Mouse (Mus musculus) urinary bladder, adult 2 months (tissue): ENCODE measurements at regions not wholly inside any gene's neighbourhood (a gene's known extent, or its start where the extent isn't known, plus 50 kb on each side); places are given as distances from the start of the nearest gene placed in this dataset.

Experiments used
- DNase-seq: peaks from one replicate; pipeline ENCODE4 v3.0.0; 2022; ENCODE audit warnings: low spot score

DNA sequence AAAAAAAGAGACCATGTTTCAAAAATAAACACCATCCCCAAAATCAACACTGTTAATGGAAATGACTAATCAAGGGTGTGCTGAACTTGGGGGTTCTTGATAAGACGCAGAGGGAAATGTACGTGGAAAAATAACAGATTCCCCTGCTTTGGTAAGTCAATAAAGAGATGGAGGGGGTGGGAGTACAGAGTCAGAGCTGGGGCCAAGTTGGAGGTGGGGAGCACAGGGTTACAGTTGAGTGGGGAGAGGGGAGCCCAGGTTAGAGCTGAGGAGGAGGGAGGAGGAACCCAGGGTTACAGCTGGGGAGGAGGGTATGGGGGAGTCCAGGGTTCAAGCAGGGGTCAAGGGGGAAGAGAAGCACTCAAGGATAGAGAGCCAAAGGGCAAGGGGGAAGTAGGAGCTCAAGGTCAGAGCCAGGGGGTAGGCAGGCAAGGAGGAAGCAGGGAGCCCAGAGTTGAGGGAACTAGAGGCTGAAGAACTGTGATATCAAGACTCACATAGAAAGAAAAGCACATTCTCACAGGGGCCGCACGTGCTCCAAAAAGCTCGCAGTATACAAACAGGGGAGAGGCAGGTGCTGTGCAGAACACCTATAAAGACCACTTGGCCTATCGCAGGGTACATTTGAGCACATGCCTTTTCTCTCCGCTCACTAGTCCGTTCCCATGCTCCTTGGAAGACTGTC, 246.4 kb downstream of the Sox9 start:
- DNase-seq = no peak

GRCm38 (mm10) chr11:113031405-113031804, 249.4 kb downstream of the Sox9 start:
- no peak for DNase-seq

DNA sequence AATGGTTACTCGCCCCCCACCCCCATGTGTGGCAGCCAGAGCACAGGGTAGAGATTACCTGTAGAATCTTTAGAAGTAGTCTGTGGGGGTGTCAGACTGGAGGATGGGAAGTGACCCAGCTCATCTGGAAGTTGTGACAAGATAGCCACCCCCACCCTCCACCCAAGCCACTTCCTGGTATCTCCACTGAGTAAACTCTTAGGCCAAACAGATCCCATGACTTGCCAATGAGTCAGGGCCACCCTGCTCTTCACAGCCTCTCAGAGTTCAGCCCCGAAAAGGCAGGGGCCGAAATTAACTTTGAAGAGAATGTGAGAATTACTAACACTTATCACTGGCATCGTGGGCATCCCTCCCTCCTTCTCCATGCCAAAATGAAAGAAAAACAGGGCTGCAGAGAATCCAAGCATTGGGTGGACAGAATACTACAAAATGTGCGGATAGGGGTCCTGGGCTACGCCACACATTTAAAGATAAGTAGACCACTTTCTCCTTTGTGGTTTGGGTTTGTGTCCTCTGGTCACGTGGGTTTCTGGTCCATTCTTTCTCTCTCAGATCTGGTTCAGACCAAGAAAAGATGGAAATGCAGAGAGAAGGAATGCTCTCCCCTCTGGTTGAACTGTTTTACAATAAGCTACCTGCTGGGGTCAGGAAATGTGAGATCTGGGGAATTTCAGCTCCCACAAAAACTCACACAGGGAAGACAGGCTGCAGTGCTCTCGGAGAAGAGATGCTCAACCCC, 250.6 kb downstream of the Sox9 start:
- no peak for DNase-seq

DNA sequence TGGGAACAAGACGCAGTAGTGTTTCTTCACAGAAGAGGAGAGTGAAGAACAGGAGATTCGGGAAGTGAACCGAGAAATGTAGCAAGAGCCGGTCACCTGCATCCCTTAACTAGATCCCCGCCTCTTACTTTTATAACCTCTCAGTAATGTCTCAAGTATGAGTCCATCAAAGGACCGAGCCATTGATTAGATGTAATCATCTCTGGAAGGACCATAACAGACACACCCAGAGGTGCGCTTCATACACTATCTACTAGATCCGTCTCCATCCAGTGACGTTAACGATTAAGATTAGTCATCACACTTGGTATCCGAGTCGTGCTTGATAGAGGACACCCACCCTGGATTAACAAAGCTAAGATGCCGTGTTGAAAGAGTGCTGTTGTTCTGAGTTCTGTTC, 252.9 kb downstream of the Sox9 start:
- DNase-seq = no peak

GRCm38 (mm10) chr11:113037736-113038135, 255.7 kb downstream of the Sox9 start:
- no peak for DNase-seq

GRCm38 (mm10) chr11:113042710-113043109, 260.7 kb downstream of the Sox9 start:
- DNase-seq = no peak

- no peak for DNase-seq
Measured at GRCm38 (mm10) chr11:113046200-113047051, 264.4 kb downstream of the Sox9 start.

GRCm38 (mm10) chr11:113048158-113048557, 266.1 kb downstream of the Sox9 start:
- DNase-seq = no peak

DNA sequence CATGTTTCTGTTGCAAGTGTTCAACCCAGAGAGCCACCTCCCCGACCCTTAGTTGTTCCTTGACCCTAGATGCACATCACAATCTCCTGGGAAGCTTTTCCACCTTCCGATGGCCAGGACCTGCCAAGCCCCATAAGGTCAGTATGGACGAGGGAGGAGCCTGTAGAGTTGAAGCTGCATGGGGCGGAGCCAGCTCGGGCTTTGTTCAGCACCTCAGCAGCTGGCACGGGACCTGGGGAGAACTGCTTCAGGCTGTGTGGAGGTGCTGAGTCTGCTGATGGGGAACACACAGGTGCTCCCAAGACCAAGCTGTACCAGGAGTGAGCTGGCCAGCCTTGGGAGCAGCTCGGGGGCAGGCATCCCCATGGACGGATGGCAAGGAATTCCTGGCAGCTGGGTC, 267.6 kb downstream of the Sox9 start:
- DNase-seq = no peak

DNA sequence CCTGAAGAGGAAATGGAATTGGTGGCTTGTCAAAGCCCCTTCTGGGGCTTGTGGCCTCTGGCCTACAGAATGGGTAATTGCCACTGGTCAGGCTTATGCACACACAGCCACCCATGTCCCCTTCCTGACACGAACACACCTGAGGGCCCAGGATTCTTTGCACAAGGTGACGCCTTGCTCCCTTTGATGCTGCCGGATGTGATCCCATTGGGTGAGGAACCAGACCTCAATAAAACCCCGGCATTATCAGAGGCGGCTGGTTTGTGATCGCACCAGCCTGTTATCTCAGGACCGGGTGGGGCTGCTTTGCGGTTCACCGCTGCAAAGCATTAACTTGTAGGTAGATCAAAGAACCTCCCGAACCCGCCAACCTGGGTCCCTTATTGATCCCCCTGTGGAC, 270.5 kb downstream of the Sox9 start:
- no peak for DNase-seq

GRCm38 (mm10) chr11:113056042-113056632, 274.1 kb downstream of the Sox9 start:
- no peak for DNase-seq

GRCm38 (mm10) chr11:113056824-113057223, 274.8 kb downstream of the Sox9 start:
- DNase-seq = no peak

DNA sequence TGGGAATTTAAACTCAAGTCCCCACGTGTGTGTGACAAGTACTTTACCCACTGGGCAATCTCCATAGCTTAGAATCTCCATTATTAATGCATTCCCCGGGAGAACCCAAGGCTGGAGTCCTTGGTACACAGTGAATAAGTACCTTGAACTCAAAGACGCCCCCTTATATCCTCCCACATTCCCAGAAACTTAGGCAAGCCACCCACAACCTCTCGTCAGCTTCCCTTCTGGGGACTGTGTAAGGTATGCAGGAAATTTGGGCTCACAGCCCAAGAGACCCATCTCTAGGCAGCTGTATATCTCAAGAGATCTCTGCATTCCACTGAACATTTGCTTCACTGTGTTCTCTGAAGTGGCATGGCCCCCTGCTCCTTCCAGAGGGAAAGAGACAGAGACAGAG, 288.3 kb downstream of the Sox9 start:
- DNase-seq = no peak

DNA sequence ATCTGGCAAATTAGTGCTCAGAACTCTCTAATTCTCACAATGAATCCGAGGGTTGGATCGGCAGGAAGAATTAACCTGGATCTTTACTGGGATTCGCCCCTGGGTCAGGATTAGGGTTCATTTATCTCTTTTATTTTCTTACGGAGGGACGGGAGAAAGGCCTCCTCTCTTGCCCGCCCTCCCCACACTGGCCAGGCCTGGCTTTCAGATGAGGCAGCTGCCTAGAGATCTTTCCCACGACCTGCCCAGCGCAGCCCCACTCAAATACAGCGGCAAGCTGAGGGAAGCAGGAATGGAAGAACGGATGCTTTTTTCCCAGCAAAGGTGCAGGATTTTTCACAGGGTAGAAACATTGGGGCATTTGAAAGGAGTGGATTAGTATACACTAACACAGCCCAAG, 289.9 kb downstream of the Sox9 start:
- no peak for DNase-seq

DNA sequence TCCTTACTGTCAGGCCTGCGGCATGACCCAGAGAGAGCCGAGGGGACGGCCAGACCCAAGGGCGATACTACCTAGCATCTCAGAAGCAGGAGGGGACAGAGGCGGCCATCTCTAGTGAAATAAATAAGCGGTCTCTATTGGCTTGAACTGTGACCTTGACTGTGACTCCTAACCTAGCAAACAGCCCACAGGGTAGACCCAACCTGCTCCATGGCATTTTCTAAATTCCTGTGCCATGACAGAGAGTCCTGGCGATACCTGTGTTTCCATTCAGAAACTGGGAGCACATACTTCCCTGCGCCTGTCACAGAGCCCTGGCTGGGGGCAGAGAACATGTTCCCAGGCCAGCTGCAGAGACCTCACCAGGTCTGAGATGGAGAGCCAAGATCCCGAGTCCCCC, 292.3 kb downstream of the Sox9 start:
- DNase-seq = no peak

- DNase-seq = no peak
Measured at GRCm38 (mm10) chr11:113076371-113076770, 294.3 kb downstream of the Sox9 start.

GRCm38 (mm10) chr11:113080311-113080710, 298.3 kb downstream of the Sox9 start:
- no peak for DNase-seq

GRCm38 (mm10) chr11:113084442-113084841, 302.4 kb downstream of the Sox9 start:
- no peak for DNase-seq

DNA sequence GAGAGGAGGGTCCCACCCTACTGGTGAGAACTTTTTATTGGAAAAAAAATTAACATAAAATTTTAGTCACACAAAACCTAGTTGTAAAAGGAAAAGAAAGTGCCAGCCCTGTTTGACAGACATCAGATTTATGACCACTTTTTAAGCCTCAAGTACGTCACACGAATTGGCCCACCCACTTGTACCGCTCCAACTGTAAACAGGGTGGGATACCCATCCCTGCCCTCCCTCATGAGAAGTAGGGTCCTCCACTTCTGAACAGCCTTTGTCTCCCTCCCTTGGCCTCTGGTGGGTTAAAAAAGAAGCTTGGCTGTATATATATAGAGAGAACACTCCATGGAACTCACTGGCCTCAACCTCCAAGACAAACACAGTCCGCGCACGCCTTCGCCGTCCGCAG, 303.5 kb downstream of the Sox9 start:
- no peak for DNase-seq

DNA sequence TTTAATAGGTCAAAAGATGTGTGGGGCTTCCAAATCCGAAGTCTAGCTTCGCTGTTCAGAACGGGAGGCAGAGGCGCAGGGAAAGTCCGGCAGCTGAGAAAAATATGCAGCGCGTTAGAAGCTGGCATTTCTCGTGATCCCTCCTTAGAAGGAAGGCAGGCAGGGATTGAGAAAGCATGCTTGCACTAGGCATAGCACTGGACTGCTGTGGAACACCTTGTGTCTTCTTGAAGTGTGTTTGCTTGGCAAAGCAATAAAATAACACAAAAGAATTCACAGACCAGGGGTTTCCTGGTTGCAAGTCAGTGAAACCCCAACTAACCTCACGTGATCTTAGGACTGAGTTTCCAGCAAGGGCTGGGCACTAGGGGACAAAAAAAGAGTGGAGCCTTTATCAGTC, 305.1 kb downstream of the Sox9 start:
- DNase-seq = no peak

- DNase-seq = no peak
Measured at GRCm38 (mm10) chr11:113089637-113090351, 307.8 kb downstream of the Sox9 start.
